Mouse (Mus musculus) cortical plate, adult 2 months (tissue): ENCODE measurements around the gene Bmp6.

Experiments used
- CTCF ChIP-seq: fragments of 200-500 bp; IDR thresholded peaks from 2 replicates; pipeline ENCODE4 v1.5.1; 2011; ENCODE audit warnings: mild to moderate bottlenecking, control low read depth, low read length; ENCODE audit not compliant: insufficient read depth; ENCODE audit errors: extremely low read depth
- POLR2A ChIP-seq: fragments of 200-500 bp; IDR thresholded peaks from 2 replicates; pipeline ENCODE4 v1.6.1; 2011; ENCODE audit warnings: mild to moderate bottlenecking, low read length, control low read depth; ENCODE audit not compliant: insufficient read depth; ENCODE audit errors: extremely low read depth

GRCm38 (mm10) chr13:38376071-38376470, 31.2 kb downstream of the Bmp6 start:
- TF ChIP-seq POLR2A = no peak
- TF ChIP-seq CTCF = no peak
